Mouse (Mus musculus) megakaryocyte-erythroid progenitor cell, adult 5 weeks (primary cell): ENCODE data around the gene Atxn7l3b. TPM values are rescaled to one million over a fixed set of nuclear protein-coding genes. Genes with fewer than 3 reads are reported as not detected.

Source experiments
- polyA plus RNA-seq: library from polyadenylated mRNA; stranded (reverse); fragments of >175 nt; gene quantifications from 2 replicates; pipeline ENCODE4 v1.2.3, GENCODE M21; 2012

Gene Atxn7l3b
- polyA plus RNA-seq = 20.3 and 21.5 TPM in 2 replicates

GRCm38 (mm10) chr10:112928452-112929221 lies at the start of gene Atxn7l3b:
Atxn7l3b (minus strand) TSS chr10:112929001.

